Mouse (Mus musculus) intestine, embryonic 16.5 days (tissue): ENCODE results near the gene Gm16253. TPM values are rescaled to one million over a fixed set of nuclear protein-coding genes. Genes with fewer than 3 reads are reported as not detected.
A peak's percentile ranks its signal among the peaks of the same experiment; 100 is the strongest.

Source experiments
- ATAC-seq: fragments of 200-750 bp; cut with Nextera tagmentation; 2 replicates; pipeline ENCODE4 v1.8.0; 2017; ENCODE audit warnings: moderate TSS enrichment, moderate library complexity
- H3K27ac ChIP-seq: fragments of 300-500 bp; sonication (generic); 2 replicates; pipeline ENCODE4 v1.5.1; 2014; ENCODE audit warnings: mild to moderate bottlenecking, low read length
- H3K27me3 ChIP-seq: fragments of 300-500 bp; sonication (generic); replicated peaks from 2 replicates; pipeline ENCODE4 v1.6.1; 2014; ENCODE audit warnings: low read length, control low read depth, mixed read lengths; ENCODE audit not compliant: control insufficient read depth, insufficient read depth
- H3K36me3 ChIP-seq: fragments of 300-500 bp; sonication (generic); 2 replicates; pipeline ENCODE4 v1.6.1; 2014; ENCODE audit warnings: low read length, control low read depth; ENCODE audit not compliant: control insufficient read depth, insufficient read depth
- H3K4me1 ChIP-seq: fragments of 300-500 bp; sonication (generic); 2 replicates; pipeline ENCODE4 v1.6.1; 2014; ENCODE audit warnings: low read length, control low read depth, mixed read lengths; ENCODE audit not compliant: control insufficient read depth, insufficient read depth
- H3K4me2 ChIP-seq: fragments of 300-500 bp; sonication (generic); 2 replicates; pipeline ENCODE4 v1.6.1; 2014; ENCODE audit warnings: low read depth, low read length, control low read depth
- H3K4me3 ChIP-seq: fragments of 300-500 bp; sonication (generic); 2 replicates; pipeline ENCODE4 v1.5.1; 2014; ENCODE audit warnings: mild to moderate bottlenecking, low read length
- H3K9ac ChIP-seq: fragments of 300-500 bp; sonication (generic); 2 replicates; pipeline ENCODE4 v1.6.1; 2014; ENCODE audit warnings: low read depth, low read length
- H3K9me3 ChIP-seq: fragments of 300-500 bp; sonication (generic); 2 replicates; pipeline ENCODE4 v1.6.1; 2016; ENCODE audit warnings: low read length, control low read depth; ENCODE audit not compliant: control insufficient read depth
- WGBS: fragments of 180-500 bp; shearing (Covaris S2); extraction: QIAGEN DNeasy Blood & Tissue Kit; methylation state at CpG from one replicate; pipeline ENCODE4 v1.1.7; 2014; 5-methylcytosine and 5-hydroxymethylcytosine counted together
- polyA plus RNA-seq: library from polyadenylated mRNA; unstranded; fragments of >200 nt; fragmentation: Nextera tagmentation; extraction: Ambion mirVana; gene quantifications from 2 replicates; pipeline ENCODE4 v1.2.1, GENCODE M21; 2015

Gm16253 gene
- polyA plus RNA-seq: 0.45 and 0.97 TPM in 2 replicates

DNA sequence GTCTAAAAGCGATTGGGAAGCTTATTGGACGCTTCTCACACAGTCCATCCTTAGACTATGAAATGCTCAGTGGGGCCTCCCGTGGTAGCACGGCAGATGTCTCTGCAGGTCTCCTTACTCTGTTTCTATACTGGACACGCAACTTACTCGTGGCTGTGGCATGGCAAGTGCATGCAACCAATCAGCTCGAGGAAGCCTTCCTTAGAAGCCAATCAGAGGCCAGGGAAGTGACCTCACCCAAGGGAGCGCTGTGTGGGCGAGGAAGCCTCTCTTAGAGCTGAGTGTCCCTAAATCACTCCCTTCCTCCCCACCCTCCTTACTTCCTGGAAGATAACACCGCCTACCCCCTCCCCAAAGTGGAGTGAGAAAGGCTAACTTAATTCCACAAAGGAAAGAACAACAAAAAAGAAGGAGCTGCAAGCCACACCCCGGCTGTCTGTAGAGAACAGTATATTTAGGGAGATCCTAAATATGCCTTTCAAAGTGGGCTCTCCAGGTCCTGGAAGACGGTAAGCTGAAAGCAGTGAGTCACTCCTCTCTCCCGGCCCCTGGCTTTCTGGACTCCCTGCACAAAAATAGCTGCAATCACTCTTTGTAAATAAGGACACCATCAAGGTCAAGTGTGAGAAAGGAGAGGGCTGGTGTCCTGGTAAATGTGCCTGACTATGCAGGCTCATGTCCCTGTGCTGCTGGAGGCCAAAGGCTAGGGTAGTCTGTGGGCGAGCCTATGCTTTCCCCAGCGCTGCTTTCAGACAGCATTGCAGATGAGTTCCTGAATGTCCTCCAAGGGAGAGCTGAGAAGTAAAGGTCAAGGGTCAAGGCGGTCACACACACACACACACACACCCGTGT, at the start of gene Gm16253:
Gene Gm16253, plus strand, starts transcription at position 295 of the 852 bp plus-strand sequence.
- ATAC-seq: peak; percentile 88
- 9% methylated on average over 17 of the region's 17 CpGs for WGBS
- Histone ChIP-seq H3K4me2 (peak within 1 kb of the TSS; percentile 46), H3K4me1 (peaks cover 12% of the 10 kb centered on the region), H3K9me3 (no peaks in the 10 kb centered on the region), H3K36me3 (no peaks in the 10 kb centered on the region), H3K27me3 (no peaks in the 10 kb centered on the region), H3K4me3 (peak within 1 kb of the TSS; percentile 21), H3K9ac (peak within 1 kb of the TSS; percentile 60), H3K27ac (peak within 1 kb of the TSS; percentile 96)

DNA sequence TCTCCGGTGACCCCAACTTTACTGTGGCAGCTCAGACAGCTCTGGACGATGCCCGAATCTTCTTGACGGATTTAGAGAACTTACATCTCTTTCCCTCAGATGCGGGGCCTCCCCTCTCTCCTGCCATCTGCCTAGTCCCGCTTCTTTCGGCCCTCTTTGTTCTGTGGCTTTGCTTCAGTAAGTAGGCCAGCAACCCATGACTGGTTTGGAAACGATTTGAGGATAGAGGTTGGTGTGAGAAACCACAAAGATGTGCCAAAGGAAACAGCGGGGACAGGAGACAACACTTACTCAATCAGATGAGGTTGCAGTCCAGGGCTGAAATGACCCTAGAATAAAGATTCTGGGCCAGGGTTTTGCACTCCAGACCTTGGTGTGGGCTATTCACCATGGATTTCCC, 48.3 kb upstream of the Gm16253 start:
- Histone ChIP-seq H3K4me1 (peaks cover 8% of the 10 kb centered on the region), H3K4me3 (no peak overlapping the region), H3K36me3 (no peaks in the 10 kb centered on the region), H3K27ac (no peak overlapping the region), H3K9ac (no peak overlapping the region), H3K4me2 (no peak overlapping the region), H3K27me3 (peaks cover 38% of the 10 kb centered on the region), H3K9me3 (no peaks in the 10 kb centered on the region)
- no peak for ATAC-seq
- 67% methylated on average over 9 of the region's 9 CpGs for WGBS

DNA sequence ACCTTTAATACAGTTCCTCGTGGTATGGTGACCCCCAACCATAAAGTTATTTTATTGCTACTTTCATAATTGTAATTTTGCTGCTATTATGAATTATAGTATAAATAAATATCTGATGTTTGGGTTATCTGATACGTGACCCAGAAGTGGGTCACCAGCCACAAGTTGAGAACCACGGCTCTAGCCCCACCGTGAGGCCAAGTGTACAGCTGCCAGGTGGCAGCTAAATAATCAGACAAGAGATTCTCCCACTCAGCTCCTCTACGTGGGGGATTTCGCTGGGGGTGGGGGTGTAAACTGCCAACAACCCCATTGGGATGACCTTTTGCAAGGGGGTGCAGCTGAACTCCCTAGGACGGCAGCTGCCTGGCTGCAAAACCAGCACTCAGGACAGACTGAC, 44.7 kb upstream of the Gm16253 start:
- no peaks in the 10 kb centered on the region for H3K36me3 ChIP-seq
- no peak overlapping the region for H3K4me3 ChIP-seq
- H3K9ac ChIP-seq: no peak overlapping the region
- H3K27me3 ChIP-seq: peaks cover 22% of the 10 kb centered on the region
- no peak for ATAC-seq
- H3K4me1 ChIP-seq: peaks cover 5% of the 10 kb centered on the region
- 53% methylated on average over 7 of the region's 7 CpGs for WGBS
- no peaks in the 10 kb centered on the region for H3K9me3 ChIP-seq
- no peak overlapping the region for H3K4me2 ChIP-seq
- no peak overlapping the region for H3K27ac ChIP-seq

- H3K27me3 ChIP-seq: 0 out of 2 replicates have a peak, but pooled peaks cover under 1% of the 10 kb centered on the region
- no peak overlapping the region for H3K27ac ChIP-seq
- H3K4me1 ChIP-seq: no peaks in the 10 kb centered on the region
- no peak for ATAC-seq
- H3K9me3 ChIP-seq: no peaks in the 10 kb centered on the region
- no peak overlapping the region for H3K4me3 ChIP-seq
- H3K36me3 ChIP-seq: no peaks in the 10 kb centered on the region
- no peak overlapping the region for H3K4me2 ChIP-seq
- H3K9ac ChIP-seq: no peak overlapping the region
- 68% methylated on average over 2 of the region's 2 CpGs for WGBS
These were observed 42.5 kb upstream of the Gm16253 start for GRCm38 (mm10) chr3:96534300-96534699.

DNA sequence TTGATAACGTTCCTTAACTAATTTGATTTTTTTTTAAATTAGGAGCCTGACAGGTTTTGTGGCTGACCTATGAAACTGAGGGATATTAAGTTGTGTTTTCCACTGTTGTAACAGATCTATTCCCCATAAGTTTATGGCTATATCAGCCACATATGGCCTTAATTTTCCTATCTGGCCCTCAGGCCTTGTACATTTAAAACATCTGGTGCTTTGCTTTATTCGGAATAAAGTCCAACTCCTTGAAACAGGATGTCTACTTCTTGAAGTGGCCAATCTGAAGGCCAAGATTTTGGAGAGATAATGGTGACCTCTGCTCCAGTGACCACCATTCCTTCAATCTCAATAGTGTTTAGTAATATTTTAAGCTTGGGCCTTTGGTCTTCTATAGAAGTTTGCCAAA, 37.5 kb upstream of the Gm16253 start:
- Histone ChIP-seq H3K27ac (no peak overlapping the region), H3K4me3 (no peak overlapping the region), H3K36me3 (no peaks in the 10 kb centered on the region), H3K4me1 (no peaks in the 10 kb centered on the region), H3K9me3 (no peaks in the 10 kb centered on the region), H3K9ac (no peak overlapping the region), H3K4me2 (no peak overlapping the region), H3K27me3 (no peaks in the 10 kb centered on the region)
- ATAC-seq: no peak
- WGBS: 76% methylated on average over 2 of the region's 2 CpGs

DNA sequence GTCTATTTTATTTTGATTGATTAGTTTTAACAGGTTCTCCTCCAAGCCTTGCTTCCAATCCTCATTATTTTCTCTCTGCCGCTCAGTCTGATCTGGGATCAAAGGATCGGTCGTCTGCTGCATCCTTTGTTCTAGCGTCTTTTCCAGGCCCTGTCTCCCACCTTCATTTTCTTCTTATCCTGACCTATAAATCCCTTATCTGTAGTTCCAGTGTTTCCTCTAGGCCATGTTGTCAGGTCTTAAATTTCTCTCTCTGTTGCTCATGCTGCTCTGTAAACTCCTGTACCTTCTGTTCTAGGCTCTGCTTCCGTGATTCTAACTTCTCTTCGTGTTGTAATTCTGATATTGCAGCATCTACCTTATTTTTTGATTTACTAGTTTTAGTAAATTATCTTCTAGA, 36.0 kb upstream of the Gm16253 start:
- no peak for ATAC-seq
- Histone ChIP-seq H3K9ac (no peak overlapping the region), H3K9me3 (no peaks in the 10 kb centered on the region)

DNA sequence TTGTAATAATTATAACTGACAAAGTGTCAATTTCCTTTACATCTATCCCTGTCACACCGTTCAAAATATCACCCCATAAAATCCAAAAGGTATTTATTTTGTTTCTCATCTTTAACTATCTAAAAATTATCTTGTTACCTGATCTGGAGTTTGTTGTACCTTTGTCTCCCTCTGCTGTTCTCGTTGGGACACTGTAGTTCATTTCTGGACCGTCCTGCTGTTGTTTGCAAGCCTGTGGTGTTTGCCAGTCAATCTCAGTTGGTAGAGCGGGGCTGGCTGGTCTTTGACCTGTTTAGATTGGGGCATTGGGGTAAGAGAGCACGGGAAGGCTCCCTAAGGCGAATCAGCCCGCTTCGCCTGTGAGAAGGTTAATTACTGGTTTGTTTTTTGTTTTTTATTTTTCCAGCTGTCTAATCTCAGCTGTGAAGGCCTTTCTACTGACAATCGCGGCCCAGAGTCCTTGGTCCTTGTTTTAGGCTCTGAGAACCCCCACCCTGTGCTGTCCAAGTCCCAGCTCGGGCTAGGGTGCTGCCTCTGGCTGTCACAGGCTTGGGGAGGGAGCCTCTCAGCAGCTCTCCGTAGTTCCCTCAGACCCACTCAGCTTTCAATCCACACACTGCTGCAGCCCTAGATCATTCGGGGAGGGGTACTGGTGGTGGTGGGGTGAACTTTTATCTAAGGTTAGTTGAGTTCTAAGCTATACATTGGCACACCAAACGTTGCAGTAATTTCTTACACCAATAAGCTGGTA, 35.3 kb upstream of the Gm16253 start:
- no peak for ATAC-seq
- Histone ChIP-seq H3K4me2 (no peak overlapping the region), H3K9ac (no peak overlapping the region), H3K36me3 (no peaks in the 10 kb centered on the region), H3K9me3 (no peaks in the 10 kb centered on the region), H3K4me3 (no peak overlapping the region), H3K27ac (no peak overlapping the region), H3K4me1 (no peaks in the 10 kb centered on the region), H3K27me3 (no peaks in the 10 kb centered on the region)
- 22% methylated on average over 14 of the region's 14 CpGs for WGBS

More for the DNA sequence above, 36.0 kb upstream of the Gm16253 start:
- Histone ChIP-seq H3K4me2 (no peak overlapping the region), H3K27me3 (no peaks in the 10 kb centered on the region), H3K36me3 (no peaks in the 10 kb centered on the region), H3K4me1 (no peaks in the 10 kb centered on the region), H3K27ac (no peak overlapping the region), H3K4me3 (no peak overlapping the region)
- 48% methylated on average over 6 of the region's 6 CpGs for WGBS

DNA sequence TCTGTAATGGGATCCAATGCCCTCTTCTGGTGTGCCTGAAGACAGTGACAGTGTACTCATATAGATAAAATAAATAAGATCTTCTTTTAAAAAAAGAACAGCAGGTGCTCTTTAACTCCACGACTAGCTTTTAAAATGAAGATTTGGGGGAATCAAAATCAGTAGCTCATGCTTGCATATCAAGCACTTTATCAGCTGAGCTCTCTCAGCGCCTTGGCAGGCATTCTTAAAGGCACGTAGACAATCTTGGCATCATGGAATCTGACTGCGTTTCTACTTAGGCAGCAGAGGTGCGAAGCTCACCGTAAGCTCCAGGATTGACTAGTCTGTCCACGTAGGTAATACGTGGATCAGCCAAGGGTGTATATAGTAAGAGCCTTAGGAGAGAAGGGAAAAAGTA, 34.2 kb upstream of the Gm16253 start:
- no peak overlapping the region for H3K9ac ChIP-seq
- H3K4me1 ChIP-seq: 0 out of 2 replicates have a peak, but pooled peaks cover under 1% of the 10 kb centered on the region
- no peak overlapping the region for H3K4me2 ChIP-seq
- no peak overlapping the region for H3K4me3 ChIP-seq
- no peaks in the 10 kb centered on the region for H3K27me3 ChIP-seq
- H3K27ac ChIP-seq: no peak overlapping the region
- no peaks in the 10 kb centered on the region for H3K9me3 ChIP-seq
- WGBS: 79% methylated on average over 8 of the region's 8 CpGs
- no peak for ATAC-seq
- no peaks in the 10 kb centered on the region for H3K36me3 ChIP-seq

- no peaks in the 10 kb centered on the region for H3K9me3 ChIP-seq
- no peak overlapping the region for H3K4me2 ChIP-seq
- no peaks in the 10 kb centered on the region for H3K27me3 ChIP-seq
- ATAC-seq: no peak
- no peak overlapping the region for H3K9ac ChIP-seq
- 0 out of 2 replicates have a peak, but pooled peaks cover 2% of the 10 kb centered on the region for H3K4me1 ChIP-seq
- no peak overlapping the region for H3K4me3 ChIP-seq
- WGBS: 79% methylated on average over 11 of the region's 11 CpGs
- no peaks in the 10 kb centered on the region for H3K36me3 ChIP-seq
- no peak overlapping the region for H3K27ac ChIP-seq
These were observed 33.4 kb upstream of the Gm16253 start for GRCm38 (mm10) chr3:96543345-96543744.
